Mouse (Mus musculus) small intestine, adult 2 months (tissue): ENCODE measurements around the gene Tubb4b.

Experiments
- CTCF ChIP-seq: fragments of 200-500 bp; IDR thresholded peaks from 2 replicates; pipeline ENCODE4 v1.5.1; 2012; ENCODE audit warnings: low read depth, mild to moderate bottlenecking, control low read depth, inconsistent platforms, low read length, moderate library complexity, mixed read lengths; ENCODE audit not compliant: insufficient replicate concordance, insufficient read length; ENCODE audit errors: extremely low read depth
- POLR2A ChIP-seq: fragments of 200-500 bp; IDR thresholded peaks from 2 replicates; pipeline ENCODE4 v1.6.1; 2012; ENCODE audit warnings: low read depth, mild to moderate bottlenecking, control low read depth, inconsistent platforms, low read length, moderate library complexity

DNA sequence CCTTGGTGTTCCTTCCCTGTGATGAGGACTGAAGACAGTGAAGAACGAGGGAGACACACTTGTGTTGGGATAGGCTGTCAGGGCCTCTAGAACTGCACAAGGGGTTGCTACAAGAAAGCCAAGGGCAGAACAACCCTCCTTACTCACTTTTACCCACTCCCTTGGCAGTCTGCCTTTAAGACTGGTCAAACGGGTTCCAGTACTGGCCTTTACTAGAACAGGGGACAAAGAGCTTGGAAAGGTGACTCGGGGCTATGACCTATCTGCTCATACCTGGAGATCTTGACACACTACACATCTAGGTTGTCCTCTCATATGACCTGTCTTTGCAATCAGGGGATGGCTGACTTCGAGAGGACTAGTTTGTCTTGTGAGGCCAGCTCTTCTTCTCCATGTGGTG lies 13.0 kb upstream of the Tubb4b start:
- no peak for TF ChIP-seq POLR2A
- no peak for TF ChIP-seq CTCF
